Mouse (Mus musculus) small intestine, adult 2 months (tissue): ENCODE results near the gene Tmem38b.

Source experiments
- CTCF ChIP-seq: fragments of 200-500 bp; IDR thresholded peaks from 2 replicates; pipeline ENCODE4 v1.5.1; 2012; ENCODE audit warnings: low read depth, mild to moderate bottlenecking, control low read depth, inconsistent platforms, low read length, moderate library complexity, mixed read lengths; ENCODE audit not compliant: insufficient replicate concordance, insufficient read length; ENCODE audit errors: extremely low read depth
- POLR2A ChIP-seq: fragments of 200-500 bp; IDR thresholded peaks from 2 replicates; pipeline ENCODE4 v1.6.1; 2012; ENCODE audit warnings: low read depth, mild to moderate bottlenecking, control low read depth, inconsistent platforms, low read length, moderate library complexity

DNA sequence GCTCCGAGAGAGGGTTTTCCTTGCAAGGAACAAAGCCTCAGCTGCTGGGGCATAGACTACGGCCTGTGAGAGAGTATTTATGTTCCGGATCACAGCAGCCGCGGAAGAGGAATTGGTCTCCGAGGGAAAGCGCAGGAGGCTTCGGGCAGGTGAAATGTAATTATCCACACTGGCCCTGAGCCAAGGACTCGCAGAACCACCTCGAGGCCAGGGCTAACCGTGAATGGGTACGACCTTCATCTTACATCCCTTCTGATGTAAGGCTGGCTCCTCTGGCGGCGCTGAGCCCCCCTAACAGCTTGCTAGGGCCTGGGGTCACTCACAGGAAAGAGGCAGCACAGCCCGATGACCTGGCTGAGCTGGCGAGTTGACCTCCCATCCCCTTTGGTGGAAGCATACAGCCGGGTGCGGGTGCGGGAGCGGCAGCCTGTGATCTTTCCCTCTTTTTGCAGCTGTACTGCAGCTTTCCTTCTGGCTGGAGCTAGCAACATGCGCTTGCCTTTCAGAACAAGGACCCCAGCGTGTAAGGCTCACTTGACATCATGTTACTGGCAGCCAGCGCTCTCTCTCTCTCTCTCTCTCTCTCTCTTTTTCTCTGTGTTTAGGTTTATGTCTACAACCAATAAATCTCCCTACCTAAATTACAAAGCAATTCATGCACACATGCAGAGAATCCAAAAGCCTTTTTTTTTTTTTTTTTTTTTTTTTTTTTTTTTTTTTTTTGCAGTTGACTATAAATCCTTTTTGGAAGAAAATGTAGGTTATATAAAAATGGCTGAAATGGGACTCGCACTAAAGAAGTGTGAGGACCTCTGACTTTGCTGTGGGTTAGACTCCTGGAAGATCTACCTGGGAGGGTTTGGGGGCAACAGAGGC, 52.9 kb downstream of the Tmem38b start:
- TF ChIP-seq CTCF (no peak), POLR2A (no peak)
